Mouse (Mus musculus) neutrophil, adult 65 days (primary cell): ENCODE results near the gene Olfr1209. TPM values are rescaled to one million over a fixed set of nuclear protein-coding genes. Genes with fewer than 3 reads are reported as not detected.

Experiments used
- total RNA-seq: library from RNA; stranded (reverse); gene quantifications from 2 replicates; pipeline ENCODE4 v1.2.4, GENCODE M21; 2023

Gene Olfr1209
- not detected in 2 replicates for total RNA-seq

GRCm38 (mm10) chr2:88915057-88915456 lies at the start of gene Olfr1209:
Gene Olfr1209 (minus strand): TSS chr2:88915157.

GRCm38 (mm10) chr2:88953669-88954068 lies 38.7 kb upstream of the Olfr1209 start, which contains the start of gene Olfr1212:
Gene Olfr1212 (plus strand): TSS chr2:88953969.

GRCm38 (mm10) chr2:88938011-88938410 lies 23.1 kb upstream of the Olfr1209 start, which contains the start of gene Olfr1211:
Gene Olfr1211 (minus strand): TSS chr2:88938111.

GRCm38 (mm10) chr2:88902211-88902610 lies 12.7 kb downstream of the Olfr1209 start, which contains the start of gene Olfr1208:
Gene Olfr1208 (minus strand): TSS chr2:88902311.

GRCm38 (mm10) chr2:88862931-88863330 lies 52.0 kb downstream of the Olfr1209 start, which contains the start of gene Olfr1206:
Gene Olfr1206 (plus strand): TSS chr2:88863231.

Other genes with a start within 250 kb of the Olfr1209 start
- gene Olfr1193, start 239.5 kb downstream of the Olfr1209 start, total RNA-seq, result not detected in 2 replicates
- gene Olfr1195, start 226.0 kb downstream of the Olfr1209 start, total RNA-seq, result not detected in 2 replicates
- gene Olfr1196, start 210.6 kb downstream of the Olfr1209 start, total RNA-seq, result not detected in 2 replicates
- not detected in 2 replicates for gene Olfr1197, start 182.8 kb downstream of the Olfr1209 start, total RNA-seq
- not detected in 2 replicates for gene Olfr1198, start 163.8 kb downstream of the Olfr1209 start, total RNA-seq
- gene Olfr1199, start 154.7 kb downstream of the Olfr1209 start, total RNA-seq, result not detected in 2 replicates
- gene Olfr1200, start 144.7 kb downstream of the Olfr1209 start, total RNA-seq, result not detected in 2 replicates
- not detected in 2 replicates for gene Olfr1201, start 122.1 kb downstream of the Olfr1209 start, total RNA-seq
- gene Olfr1202, start 100.7 kb downstream of the Olfr1209 start, total RNA-seq, result not detected in 2 replicates
- gene Olfr1205, start 85.4 kb downstream of the Olfr1209 start, total RNA-seq, result not detected in 2 replicates
- not detected in 2 replicates for gene Olfr1204, start 65.9 kb downstream of the Olfr1209 start, total RNA-seq
- not detected in 2 replicates for gene Olfr1206, start 51.9 kb downstream of the Olfr1209 start, total RNA-seq
- not detected in 2 replicates for gene Olfr1208, start 12.8 kb downstream of the Olfr1209 start, total RNA-seq
- gene Olfr1211, start 23.0 kb upstream of the Olfr1209 start, total RNA-seq, result not detected in 2 replicates
- not detected in 2 replicates for gene Olfr1212, start 38.8 kb upstream of the Olfr1209 start, total RNA-seq
- not detected in 2 replicates for gene Gm13762, start 65.1 kb upstream of the Olfr1209 start, total RNA-seq
- not detected in 2 replicates for gene Olfr1214, start 77.5 kb upstream of the Olfr1209 start, total RNA-seq
- gene Olfr1215, start 91.8 kb upstream of the Olfr1209 start, total RNA-seq, result not detected in 2 replicates
- gene Olfr1216, start 103.2 kb upstream of the Olfr1209 start, total RNA-seq, result not detected in 2 replicates
- not detected in 2 replicates for gene Olfr1217, start 116.9 kb upstream of the Olfr1209 start, total RNA-seq
- gene Olfr1218, start 146.0 kb upstream of the Olfr1209 start, total RNA-seq, result not detected in 2 replicates
- not detected in 2 replicates for gene Olfr1219, start 168.4 kb upstream of the Olfr1209 start, total RNA-seq
- gene Olfr1220, start 191.7 kb upstream of the Olfr1209 start, total RNA-seq, result not detected in 2 replicates
- gene Olfr1221, start 202.1 kb upstream of the Olfr1209 start, total RNA-seq, result not detected in 2 replicates
- gene Olfr1222, start 217.9 kb upstream of the Olfr1209 start, total RNA-seq, result not detected in 2 replicates
- not detected in 2 replicates for gene Olfr1223, start 236.4 kb upstream of the Olfr1209 start, total RNA-seq
- gene Olfr1224-ps1, start 248.9 kb upstream of the Olfr1209 start, total RNA-seq, result not detected in 2 replicates